Mouse (Mus musculus) retina, adult 2 months (tissue): ENCODE data around the gene Gm20914.
"Not testable (repeated sequence)": the region's sequence is repeated elsewhere in the genome, so short reads cannot be mapped to it uniquely, and the experiment has no call there.

ENCODE experiments used
- DNase-seq: peaks from one replicate; pipeline ENCODE4 v3.0.0-alpha.2; 2012; ENCODE audit warnings: low read depth, low spot score

The Gm20914 gene

GRCm38 (mm10) chrY:5725678-5726077, at the start of gene Gm20914:
Gm20914 (plus strand) TSS chrY:5725978.
- DNase-seq = not testable (repeated sequence)
